Comparison of ENCODE assay signal across 8 mouse cellular contexts in the genomic region with DNA sequence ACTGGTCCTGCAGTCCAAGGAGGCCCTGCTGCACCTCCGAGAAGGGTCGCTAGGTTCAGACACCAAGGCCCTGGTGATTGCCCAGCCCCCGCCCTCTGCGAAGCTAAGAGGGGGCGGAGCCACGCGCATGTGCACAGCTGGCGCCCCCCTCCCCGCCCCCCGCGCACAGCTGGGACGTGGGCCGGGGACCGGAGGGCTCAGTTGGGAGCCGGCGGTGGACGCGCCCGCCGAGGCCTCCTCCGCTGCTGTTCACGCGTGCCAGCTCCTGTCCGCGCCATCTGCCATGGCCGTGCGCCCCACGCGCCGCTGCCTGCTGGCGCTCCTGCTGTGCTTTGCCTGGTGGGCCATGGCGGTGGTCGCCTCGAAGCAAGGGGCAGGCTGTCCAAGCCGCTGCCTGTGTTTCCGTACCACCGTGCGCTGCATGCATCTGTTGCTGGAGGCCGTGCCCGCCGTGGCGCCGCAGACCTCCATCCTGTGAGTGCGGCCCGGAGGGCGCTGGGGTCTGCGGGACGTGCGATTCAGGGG. TPM values are rescaled to one million over a fixed set of nuclear protein-coding genes. Genes with fewer than 3 reads are reported as not detected.
DNase-seq lines count a peak whose midpoint lies in the region; ATAC-seq and TF ChIP-seq lines count a peak whose summit lies in the region.

No protein-coding gene starts in this region.

- TF ChIP-seq CTCF in thymus, adult 2 months (IDR thresholded peaks at IDR 0.05; ENCODE audit: borderline replicate concordance, control insufficient read depth, extremely low read depth, insufficient read depth, low read length, poor library complexity): no peak
- no peak for TF ChIP-seq CTCF in heart, postnatal 0 days (IDR thresholded peaks at IDR 0.05; ENCODE audit: low read depth)

- peak overlapping the region; percentile 19 for H3K4me3 ChIP-seq in thymus, adult 2 months (ENCODE audit: control insufficient read depth, insufficient read depth, low read length)
- H3K4me3 ChIP-seq in forebrain, embryonic 13.5 days: peak overlapping the region; percentile 78
- peak overlapping the region; percentile 69 for H3K4me3 ChIP-seq in heart, postnatal 0 days (ENCODE audit: low read depth, low read length)

- peak overlapping the region; percentile 89 for H3K4me2 ChIP-seq in forebrain, embryonic 13.5 days
- peak overlapping the region; percentile 75 for H3K4me2 ChIP-seq in heart, postnatal 0 days (ENCODE audit: low read depth, low read length)

- H3K9me3 ChIP-seq in forebrain, embryonic 13.5 days (replicated peaks): 0 out of 2 replicates have a peak, but pooled peaks cover 4% of the 10 kb centered on the region
- no peaks in the 10 kb centered on the region for H3K9me3 ChIP-seq in heart, postnatal 0 days (replicated peaks; ENCODE audit: control insufficient read depth, low read length)

- no peak; the same call in 1 of the 2 replicates for TF ChIP-seq EP300 in heart, postnatal 0 days (IDR thresholded peaks at IDR 0.05; ENCODE audit: low read depth)

- no peaks in the 10 kb centered on the region for H3K4me1 ChIP-seq in thymus, adult 2 months (replicated peaks; ENCODE audit: control insufficient read depth, insufficient read depth, low read length)
- peaks cover 34% of the 10 kb centered on the region for H3K4me1 ChIP-seq in forebrain, embryonic 13.5 days
- H3K4me1 ChIP-seq in heart, postnatal 0 days (ENCODE audit: control insufficient read depth, insufficient read depth): peaks cover 30% of the 10 kb centered on the region

- H3K27ac ChIP-seq in thymus, adult 2 months (ENCODE audit: control insufficient read depth, insufficient read depth, low read length): no peak overlapping the region
- H3K27ac ChIP-seq in forebrain, embryonic 13.5 days: peak overlapping the region; percentile 93
- H3K27ac ChIP-seq in heart, postnatal 0 days (ENCODE audit: low read depth): peak overlapping the region; percentile 86

- peak overlapping the region; percentile 96 for H3K9ac ChIP-seq in forebrain, embryonic 13.5 days
- peak overlapping the region; percentile 72 for H3K9ac ChIP-seq in heart, postnatal 0 days (replicated peaks; ENCODE audit: low read depth, low read length)

- ATAC-seq in forebrain, embryonic 13.5 days: peak; percentile 85
- peak; percentile 84 for ATAC-seq in heart, postnatal 0 days (ENCODE audit: insufficient read depth, low read depth)

- H3K36me3 ChIP-seq in thymus, adult 2 months (ENCODE audit: control insufficient read depth, insufficient read depth, low read length): no peaks in the 10 kb centered on the region
- H3K36me3 ChIP-seq in forebrain, embryonic 13.5 days (ENCODE audit: poor library complexity, severe bottlenecking): peaks cover 6% of the 10 kb centered on the region; the same call in 1 of the 2 replicates
- no peaks in the 10 kb centered on the region for H3K36me3 ChIP-seq in heart, postnatal 0 days (replicated peaks; ENCODE audit: control insufficient read depth, insufficient read depth, low read length)

- no peak for TF ChIP-seq POLR2A in thymus, adult 2 months (IDR thresholded peaks at IDR 0.05; ENCODE audit: control insufficient read depth, extremely low read depth, insufficient read depth, low read length, poor library complexity)

- DNase-seq in thymus, adult 2 months: no peak
- no peak for DNase-seq in thymus, postnatal 14 days
- DNase-seq in heart, postnatal 0 days (ENCODE audit: low spot score): peak; percentile 66
- peak; percentile 40 to 82 for DNase-seq in kidney, postnatal 36 days
- DNase-seq in lung, adult 18-20 months: peak; percentile 43 to 55
- DNase-seq in ovary, postnatal 14 days (ENCODE audit: low spot score): peak; percentile 51
- no peak for DNase-seq in thymus, adult 18-20 months

- H3K27me3 ChIP-seq in thymus, adult 2 months (ENCODE audit: control insufficient read depth, insufficient read depth, low read length): no peaks in the 10 kb centered on the region
- 0 out of 2 replicates have a peak, but pooled peaks cover 4% of the 10 kb centered on the region for H3K27me3 ChIP-seq in forebrain, embryonic 13.5 days
- 0 out of 2 replicates have a peak, but pooled peaks cover 4% of the 10 kb centered on the region for H3K27me3 ChIP-seq in heart, postnatal 0 days (ENCODE audit: control insufficient read depth, insufficient read depth, low read length)

- 6% methylated on average over 49 of the region's 49 CpGs for WGBS in thymus, adult 2 months
- 1% methylated on average over 40 of the region's 49 CpGs for WGBS in forebrain, embryonic 13.5 days
- WGBS in heart, postnatal 0 days: under 1% methylated on average over 49 of the region's 49 CpGs

RNA-seq across cellular contexts. Expression of a gene that starts 0.5 kb away (rescaled TPM):
- 13.0 and 17.2 TPM in 2 replicates for polyA plus RNA-seq in thymus, adult 2 months (2012; rRNA removed)
- polyA plus RNA-seq in forebrain, embryonic 13.5 days (2015; fragmentation: Nextera tagmentation; extraction: Ambion mirVana): 30.6 and 37.8 TPM in 2 replicates
- 144 TPM in 2 replicates for total RNA-seq in heart, postnatal 0 days (2014; rRNA removed; ENCODE audit: low replicate concordance)
- 42.4 and 49.7 TPM in 2 replicates for polyA plus RNA-seq in heart, postnatal 0 days (2015; fragmentation: Nextera tagmentation; extraction: Ambion mirVana)

Comparison
In these comparisons a context has a peak if more than half of its experiments do, and no peak if none do; other contexts are left out.
1. DNase-seq: peak in heart, postnatal 0 days (single experiment), kidney, postnatal 36 days (2 of 2), lung, adult 18-20 months (2 of 2) and ovary, postnatal 14 days (single experiment); none in thymus, adult 2 months (single experiment), thymus, postnatal 14 days (single experiment) and thymus, adult 18-20 months (0 of 2).
2. H3K4me3 ChIP-seq: peak in every context shown above with its lines; median percentile 78 in forebrain, embryonic 13.5 days; 69 in heart, postnatal 0 days; 19 in thymus, adult 2 months.